Mouse (Mus musculus): ENCODE measurements around the gene Lrrc20. TPM values are rescaled to one million over a fixed set of nuclear protein-coding genes. Genes with fewer than 3 reads are reported as not detected.
"Not testable (repeated sequence)": the region's sequence is repeated elsewhere in the genome, so short reads cannot be mapped to it uniquely, and the experiment has no call there.

Gene Lrrc20
- total RNA-seq, 1 experiment: 2.1 TPM

- in situ Hi-C loops (cut with MboI; ENCODE audit: low sequenced_read_pairs in 2 of 2, unreplicated experiment in 2 of 2): no loop called here
- peak; percentile 86 for DNase-seq (ENCODE audit: low read depth, low spot score)
- H3K9ac ChIP-seq (ENCODE audit: insufficient read depth, low read depth, low read length, poor library complexity, severe bottlenecking): peak overlapping the region; percentile 46
- no peaks in the 10 kb centered on the region for H3K36me3 ChIP-seq (ENCODE audit: control insufficient read depth, insufficient read depth, low read length, poor library complexity, severe bottlenecking)
- no peak overlapping the region for H3K27ac ChIP-seq (ENCODE audit: insufficient read depth, low read depth, low read length, poor library complexity, severe bottlenecking)
- H3K4me3 ChIP-seq (ENCODE audit: insufficient read depth in 1 of 2, low read depth in 1 of 2, low read length in 2 of 2, poor library complexity in 1 of 2, severe bottlenecking in 1 of 2): peak overlapping the region; percentile 67 to 83
- no peaks in the 10 kb centered on the region for H3K9me3 ChIP-seq (ENCODE audit: control insufficient read depth, insufficient read depth, low read depth, low read length)
- TF ChIP-seq HCFC1 (IDR thresholded peaks at IDR 0.05; ENCODE audit: borderline replicate concordance, insufficient read depth, low read length) (no peak), CHD2 (IDR thresholded peaks at IDR 0.05; ENCODE audit: low read depth, low read length) (no peak), ZC3H11A (IDR thresholded peaks at IDR 0.05; ENCODE audit: borderline replicate concordance, low read depth, low read length) (peak; percentile 45; the same call in 1 of the 2 replicates), ZNF384 (IDR thresholded peaks at IDR 0.05; ENCODE audit: low read depth, low read length) (no peak)
- 0 out of 4 replicates have a peak, but pooled peaks cover 0 to 3% of the 10 kb centered on the region in 2 experiments for H3K4me1 ChIP-seq (ENCODE audit: control insufficient read depth in 2 of 2, insufficient read depth in 2 of 2, low read length in 2 of 2, poor library complexity in 1 of 2)
Measured at GRCm38 (mm10) chr10:61602283-61603033, 126.9 kb downstream of the Lrrc20 start.

DNA sequence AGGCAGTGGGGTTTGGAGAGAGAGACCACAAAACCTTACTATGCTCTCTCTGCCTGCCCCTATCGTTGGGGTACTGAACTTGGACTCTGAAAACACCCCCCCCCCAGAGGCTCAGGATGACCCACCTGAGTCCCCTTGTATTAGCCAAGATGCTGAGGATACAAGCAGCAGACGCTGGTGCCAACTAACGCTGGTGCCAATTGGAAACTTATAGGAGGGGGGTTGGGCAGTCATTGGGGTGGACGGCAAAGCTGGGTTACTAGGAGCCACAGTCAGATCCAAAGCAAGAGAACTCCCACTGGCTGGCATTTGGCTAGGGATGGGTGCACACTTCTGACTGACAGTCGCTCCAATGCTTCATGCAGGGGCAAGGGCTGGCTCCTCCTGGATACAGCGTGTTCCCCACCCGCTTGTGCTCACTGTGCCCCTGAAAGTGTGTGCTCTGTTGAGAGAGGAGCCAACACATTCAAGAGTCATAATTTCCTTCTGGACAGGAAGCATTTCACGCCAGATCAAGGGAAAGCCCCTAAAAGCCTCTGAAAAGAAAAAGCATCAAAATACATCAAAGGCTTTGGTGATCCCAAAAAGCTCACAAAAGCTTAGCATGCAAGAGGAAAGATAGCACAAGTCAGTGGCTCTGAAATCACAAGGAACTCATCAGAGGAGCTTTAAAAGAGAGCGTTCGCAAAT is 128.9 kb downstream of the Lrrc20 start:
- no peak for DNase-seq (ENCODE audit: low read depth, low spot score)
- in situ Hi-C loops (cut with MboI; ENCODE audit: low sequenced_read_pairs in 2 of 2, unreplicated experiment in 2 of 2): no loop called here
- Histone ChIP-seq H3K27ac (ENCODE audit: insufficient read depth, low read depth, low read length, poor library complexity, severe bottlenecking) (no peak overlapping the region), H3K9ac (ENCODE audit: insufficient read depth, low read depth, low read length, poor library complexity, severe bottlenecking) (no peak overlapping the region), H3K9me3 (ENCODE audit: control insufficient read depth, insufficient read depth, low read depth, low read length) (no peaks in the 10 kb centered on the region), H3K4me3 (ENCODE audit: insufficient read depth in 1 of 2, low read depth in 1 of 2, low read length in 2 of 2, poor library complexity in 1 of 2, severe bottlenecking in 1 of 2) (no peak overlapping the region), H3K4me1 (ENCODE audit: control insufficient read depth in 2 of 2, insufficient read depth in 2 of 2, low read length in 2 of 2, poor library complexity in 1 of 2) (0 out of 4 replicates have a peak, but pooled peaks cover 0 to under 1% of the 10 kb centered on the region in 2 experiments), H3K36me3 (ENCODE audit: control insufficient read depth, insufficient read depth, low read length, poor library complexity, severe bottlenecking) (no peaks in the 10 kb centered on the region)
- TF ChIP-seq MAFK (IDR thresholded peaks at IDR 0.05; ENCODE audit: insufficient read depth, low read depth, low read length): no peak
- TF ChIP-seq ZC3H11A (IDR thresholded peaks at IDR 0.05; ENCODE audit: borderline replicate concordance, low read depth, low read length): no peak
- TF ChIP-seq HCFC1 (IDR thresholded peaks at IDR 0.05; ENCODE audit: borderline replicate concordance, insufficient read depth, low read length): no peak
- no peak for TF ChIP-seq ZNF384 (IDR thresholded peaks at IDR 0.05; ENCODE audit: low read depth, low read length)

- in situ Hi-C loops (cut with MboI; ENCODE audit: low sequenced_read_pairs in 2 of 2, unreplicated experiment in 2 of 2); H3K4me3 ChIP-seq (ENCODE audit: insufficient read depth in 1 of 2, low read depth in 1 of 2, low read length in 2 of 2, poor library complexity in 1 of 2, severe bottlenecking in 1 of 2); H3K9ac ChIP-seq (ENCODE audit: insufficient read depth, low read depth, low read length, poor library complexity, severe bottlenecking); H3K36me3 ChIP-seq (ENCODE audit: control insufficient read depth, insufficient read depth, low read length, poor library complexity, severe bottlenecking); DNase-seq (ENCODE audit: low read depth, low spot score); H3K27ac ChIP-seq (ENCODE audit: insufficient read depth, low read depth, low read length, poor library complexity, severe bottlenecking); H3K4me1 ChIP-seq (ENCODE audit: control insufficient read depth in 2 of 2, insufficient read depth in 2 of 2, low read length in 2 of 2, poor library complexity in 1 of 2); H3K9me3 ChIP-seq (ENCODE audit: control insufficient read depth, insufficient read depth, low read depth, low read length): not testable (repeated sequence)
Measured at GRCm38 (mm10) chr10:61605381-61605780, 129.8 kb downstream of the Lrrc20 start.

GRCm38 (mm10) chr10:61605851-61606250 is 130.2 kb downstream of the Lrrc20 start:
- DNase-seq (ENCODE audit: low read depth, low spot score): peak; percentile 74
- TF ChIP-seq ZNF384 (IDR thresholded peaks at IDR 0.05; ENCODE audit: low read depth, low read length) (no peak), HCFC1 (IDR thresholded peaks at IDR 0.05; ENCODE audit: borderline replicate concordance, insufficient read depth, low read length) (no peak), CHD2 (IDR thresholded peaks at IDR 0.05; ENCODE audit: low read depth, low read length) (no peak), ZC3H11A (IDR thresholded peaks at IDR 0.05; ENCODE audit: borderline replicate concordance, low read depth, low read length) (no peak), MAFK (IDR thresholded peaks at IDR 0.05; ENCODE audit: insufficient read depth, low read depth, low read length) (no peak)
- H3K27ac ChIP-seq (ENCODE audit: insufficient read depth, low read depth, low read length, poor library complexity, severe bottlenecking): no peak overlapping the region
- in situ Hi-C loops (cut with MboI; ENCODE audit: low sequenced_read_pairs in 2 of 2, unreplicated experiment in 2 of 2): no loop called here
- no peaks in the 10 kb centered on the region for H3K4me1 ChIP-seq (ENCODE audit: control insufficient read depth in 2 of 2, insufficient read depth in 2 of 2, low read length in 2 of 2, poor library complexity in 1 of 2)
- no peak overlapping the region for H3K9ac ChIP-seq (ENCODE audit: insufficient read depth, low read depth, low read length, poor library complexity, severe bottlenecking)
- no peaks in the 10 kb centered on the region for H3K9me3 ChIP-seq (ENCODE audit: control insufficient read depth, insufficient read depth, low read depth, low read length)
- no peaks in the 10 kb centered on the region for H3K36me3 ChIP-seq (ENCODE audit: control insufficient read depth, insufficient read depth, low read length, poor library complexity, severe bottlenecking)
- no peak overlapping the region for H3K4me3 ChIP-seq (ENCODE audit: insufficient read depth in 1 of 2, low read depth in 1 of 2, low read length in 2 of 2, poor library complexity in 1 of 2, severe bottlenecking in 1 of 2)

All from ES-E14 (cell line).